Mouse (Mus musculus): ENCODE data around the gene Ccnt1. TPM values are rescaled to one million over a fixed set of nuclear protein-coding genes. Genes with fewer than 3 reads are reported as not detected.
"Not testable (repeated sequence)": the region's sequence is repeated elsewhere in the genome, so short reads cannot be mapped to it uniquely, and the experiment has no call there.

The Ccnt1 gene
- total RNA-seq, 2 experiments from 2014 or later, result 55.6 to 67.1 TPM

DNA sequence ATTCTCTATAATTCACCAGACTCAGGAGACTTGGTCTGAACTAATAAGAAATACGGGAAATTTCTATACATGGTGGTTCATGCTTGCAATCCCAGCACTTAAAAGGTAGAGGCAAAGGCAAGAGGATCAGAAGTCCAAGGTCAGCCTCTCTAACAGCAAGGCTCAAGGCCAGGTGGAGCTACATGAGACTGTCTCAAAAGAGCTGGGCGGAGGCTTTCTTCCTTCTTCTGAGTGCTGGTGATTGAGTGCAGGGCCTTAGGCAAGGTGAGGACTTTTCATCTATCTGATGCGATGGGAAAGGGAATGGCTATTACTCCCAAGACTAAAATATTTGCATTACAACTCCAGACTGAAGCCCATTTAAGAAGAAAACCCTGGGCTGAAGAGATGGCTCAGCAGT, 25.6 kb downstream of the Ccnt1 start:
- DNase-seq, result no peak

GRCm38 (mm10) chr15:98543341-98543740, 27.4 kb downstream of the Ccnt1 start:
- DNase-seq, result peak in 1 of 2 experiments; percentile 24

- DNase-seq, result no peak
Observed at GRCm38 (mm10) chr15:98541064-98541463, 29.7 kb downstream of the Ccnt1 start.

GRCm38 (mm10) chr15:98537923-98538322, 32.8 kb downstream of the Ccnt1 start:
- DNase-seq, result no peak

- DNase-seq, result no peak
Observed at GRCm38 (mm10) chr15:98536828-98537510, 33.8 kb downstream of the Ccnt1 start.

DNA sequence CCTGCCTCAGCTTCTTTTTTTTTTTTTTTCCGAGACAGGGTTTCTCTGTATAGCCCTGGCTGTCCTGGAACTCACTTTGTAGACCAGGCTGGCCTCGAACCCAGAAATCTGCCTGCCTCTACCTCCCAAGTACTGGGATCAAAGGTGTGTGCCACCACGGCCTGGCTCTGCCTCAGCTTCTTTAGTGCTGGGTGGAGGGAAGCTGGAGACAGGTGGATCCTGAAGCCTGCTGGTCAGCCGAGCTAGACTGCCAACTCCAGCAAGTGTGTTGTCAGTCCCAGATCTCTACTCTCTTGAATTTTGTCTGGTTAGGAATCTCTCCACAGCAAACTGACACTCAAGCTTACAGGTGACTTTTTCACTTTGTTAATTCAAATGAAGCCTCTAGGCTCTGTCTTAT, 34.8 kb downstream of the Ccnt1 start:
- DNase-seq, result no peak

DNA sequence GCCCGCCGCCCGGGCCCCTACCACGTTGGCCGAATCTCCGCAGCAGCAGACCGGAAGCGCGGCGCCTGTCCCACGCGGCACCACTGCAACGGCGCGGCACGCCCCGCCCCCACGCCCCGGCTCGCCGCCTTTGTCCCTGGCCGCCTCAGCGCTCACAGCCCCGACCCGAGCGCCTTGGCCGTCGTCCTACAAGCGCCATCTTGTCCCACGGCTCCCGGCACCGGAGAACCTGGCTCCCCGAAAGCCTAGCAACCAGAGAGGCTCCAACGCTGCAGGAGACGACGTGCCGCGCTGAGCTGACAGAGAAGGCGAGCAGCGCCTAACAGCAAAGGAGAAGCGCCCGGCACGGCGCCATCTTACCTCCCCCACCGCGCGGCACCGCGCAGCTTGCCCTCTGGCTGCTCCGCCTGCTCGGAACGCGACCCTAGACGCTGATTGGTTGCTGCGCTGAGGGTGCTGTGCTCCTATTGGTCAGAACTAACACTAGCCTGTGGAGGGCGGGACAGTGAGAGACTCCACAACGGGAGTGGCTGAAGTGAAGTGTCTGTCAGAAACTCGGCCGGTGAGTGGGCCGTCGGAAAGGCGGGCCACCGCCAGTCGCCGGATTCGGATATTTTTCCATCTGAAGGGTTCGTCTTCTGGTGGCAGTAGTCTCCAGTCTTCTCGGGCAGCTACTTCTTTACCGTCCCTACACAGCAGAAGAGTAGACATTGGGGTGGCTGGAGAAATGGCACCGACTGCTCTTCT, 36.7 kb downstream of the Ccnt1 start, which contains the start of gene Kansl2:
Gene Kansl2, minus strand, starts transcription at position 384 of the 747 bp plus-strand sequence.
- peak; percentile 97 to 98 for DNase-seq

- no peak for DNase-seq
Observed at GRCm38 (mm10) chr15:98533035-98533531, 37.6 kb downstream of the Ccnt1 start.

DNA sequence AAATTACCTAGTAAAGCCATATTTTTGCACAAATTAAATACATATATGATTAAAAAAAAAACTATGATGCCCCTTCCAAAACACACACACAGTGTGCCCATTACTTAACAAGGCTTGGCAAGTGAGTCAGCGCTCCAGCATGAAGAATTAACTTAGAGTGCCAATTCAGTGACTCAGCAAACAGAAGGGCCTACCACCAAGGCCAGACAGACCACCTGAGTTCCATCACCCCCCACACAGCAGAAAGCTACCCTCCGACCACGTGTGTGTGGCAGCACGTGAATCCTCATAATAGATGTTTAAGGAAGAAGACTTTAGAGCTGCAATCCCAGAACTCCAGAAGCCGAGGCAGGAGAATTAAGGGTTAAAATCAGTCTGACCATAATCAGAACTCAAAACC, 38.4 kb downstream of the Ccnt1 start:
- DNase-seq, result peak; percentile 66 to 72

- DNase-seq, result no peak
Observed at GRCm38 (mm10) chr15:98528066-98528563, 42.6 kb downstream of the Ccnt1 start.

DNA sequence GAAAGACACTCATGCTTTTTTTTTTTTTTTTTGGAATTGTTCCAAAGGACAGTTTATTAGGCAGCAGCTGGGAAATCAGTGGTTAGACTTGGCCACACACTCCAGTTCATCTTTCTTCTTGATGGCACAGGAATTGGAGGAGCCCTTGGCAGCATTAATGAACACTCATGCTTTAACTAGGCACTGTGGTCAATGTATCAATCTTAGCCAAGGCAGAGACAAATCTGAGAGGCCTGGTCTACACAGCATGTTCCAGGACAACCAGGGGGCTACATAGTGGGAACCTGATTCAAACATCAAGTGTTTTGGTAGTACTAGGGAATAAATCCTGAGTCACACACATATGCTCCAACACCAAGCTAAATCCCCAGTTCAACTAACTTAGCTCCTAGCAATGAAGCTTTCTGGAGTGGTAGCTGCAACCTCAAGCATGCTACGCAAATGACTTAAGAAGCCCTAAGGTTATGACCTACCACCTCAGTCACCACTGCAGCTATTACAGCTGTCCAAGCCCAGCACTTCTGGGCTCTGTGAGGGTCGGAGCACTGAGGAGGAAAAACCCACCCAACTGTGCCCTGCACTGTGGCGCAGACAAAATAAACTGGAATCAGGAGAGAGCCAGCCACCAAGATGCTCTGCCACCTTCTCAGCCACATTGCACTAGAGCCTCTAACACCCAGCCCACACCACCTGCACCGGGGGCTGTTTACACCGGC, 43.5 kb downstream of the Ccnt1 start:
- no peak for DNase-seq

GRCm38 (mm10) chr15:98526057-98526456, 44.7 kb downstream of the Ccnt1 start:
- DNase-seq, result no peak

DNA sequence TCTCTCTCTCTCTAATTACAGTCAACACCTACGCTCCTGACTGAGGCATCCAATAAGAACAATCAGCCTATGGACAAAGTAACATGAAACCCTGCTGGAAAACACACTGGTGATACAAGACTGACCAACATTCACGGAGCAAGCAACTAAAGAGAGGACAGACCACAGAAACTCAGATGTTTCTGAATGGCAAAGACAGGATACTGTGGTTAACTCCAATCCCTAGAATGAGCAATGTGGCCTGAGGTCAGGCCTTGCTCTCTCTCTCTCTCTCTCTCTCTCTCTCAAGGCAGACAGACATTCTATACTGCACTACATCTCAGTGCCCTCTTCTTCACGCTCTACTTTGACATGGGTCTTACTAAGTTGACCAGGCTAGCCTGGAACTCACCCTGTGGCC, 49.5 kb downstream of the Ccnt1 start:
- no peak for DNase-seq

DNA sequence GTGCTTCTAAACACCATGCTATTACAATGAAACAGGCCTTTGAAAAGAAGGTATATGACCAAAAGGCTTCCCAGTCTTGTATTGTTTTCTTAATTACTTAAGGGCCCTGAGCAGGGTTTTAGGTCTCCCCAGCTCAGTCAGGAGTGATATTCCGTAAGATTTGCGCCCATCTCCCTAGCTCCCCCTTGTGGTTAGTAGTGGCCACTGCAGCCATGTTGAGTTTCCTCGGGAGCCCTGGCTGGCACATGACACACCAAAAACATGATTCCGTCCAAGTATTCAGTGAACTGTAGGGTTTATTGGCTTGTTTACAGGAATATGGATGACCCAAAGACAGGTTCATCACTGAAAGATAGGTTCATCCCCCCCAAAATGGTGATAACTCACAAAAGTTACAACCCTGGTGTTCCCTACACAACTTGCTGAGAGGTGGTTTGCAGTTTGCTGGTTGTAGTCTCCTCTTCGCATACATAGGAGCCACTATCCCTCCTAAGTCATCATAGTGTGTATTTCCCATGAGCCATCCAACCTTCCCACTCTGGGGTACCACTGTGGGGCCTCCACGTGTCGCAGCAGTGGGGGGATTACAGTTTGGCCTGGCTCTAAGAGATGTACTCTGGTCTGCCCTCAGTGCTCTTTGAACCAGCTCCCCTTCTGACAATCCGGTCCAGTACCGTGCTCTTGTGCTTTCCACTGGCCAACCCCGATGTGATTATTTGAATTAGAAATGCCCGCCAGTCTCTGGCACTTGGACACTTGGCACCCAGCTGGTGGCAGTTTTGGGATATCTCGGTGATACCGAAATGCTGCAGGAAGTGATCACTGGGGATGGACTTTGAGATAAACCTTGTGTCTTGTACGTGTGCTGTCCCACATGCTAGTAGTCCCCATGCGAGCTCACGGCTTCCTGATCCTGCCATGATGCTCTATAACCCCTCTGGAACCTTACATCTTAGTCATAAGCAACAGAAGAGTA, 53.1 kb downstream of the Ccnt1 start:
- peak; percentile 65 to 75 for DNase-seq

- not testable (repeated sequence) for DNase-seq
Observed at GRCm38 (mm10) chr15:98514845-98515244, 55.9 kb downstream of the Ccnt1 start.

DNA sequence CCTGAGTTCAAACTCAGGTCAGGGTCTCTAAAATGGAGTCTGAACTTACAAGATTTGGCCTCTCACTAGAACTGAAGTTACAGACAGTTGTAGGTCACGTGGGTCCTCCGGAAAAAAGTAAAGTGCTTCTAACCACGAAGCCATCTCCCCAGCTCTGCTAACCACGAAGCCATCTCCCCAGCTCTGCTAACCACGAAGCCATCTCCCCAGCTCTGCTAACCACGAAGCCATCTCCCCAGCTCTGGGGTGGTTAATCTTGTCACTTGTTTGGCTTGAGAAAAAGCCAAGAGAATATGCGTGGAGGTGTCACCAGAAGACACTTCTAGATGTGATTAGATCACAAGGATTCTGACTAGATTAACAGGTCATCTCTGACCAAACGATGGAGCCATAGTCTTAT, 56.6 kb downstream of the Ccnt1 start:
- DNase-seq, result no peak

DNA sequence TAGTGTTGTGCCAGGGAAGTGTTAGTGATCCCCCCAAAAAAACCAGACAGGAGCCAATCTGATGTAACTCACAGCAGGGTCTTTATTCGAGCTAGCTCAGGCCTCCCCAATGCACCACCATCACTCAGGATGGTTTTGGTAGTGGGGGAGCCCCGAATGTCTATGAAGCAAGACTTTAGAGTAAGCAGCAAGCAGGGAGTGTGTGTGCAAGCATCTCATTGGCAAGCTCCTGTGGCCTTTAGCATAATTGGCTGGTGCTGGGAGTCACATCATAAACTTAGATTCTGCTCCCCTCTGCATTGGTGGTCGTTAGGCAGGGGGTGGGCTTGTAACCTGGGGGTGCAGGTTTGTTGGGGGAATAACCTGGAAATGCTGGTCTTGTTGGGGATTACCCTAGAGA, 57.0 kb downstream of the Ccnt1 start:
- not testable (repeated sequence) for DNase-seq

DNA sequence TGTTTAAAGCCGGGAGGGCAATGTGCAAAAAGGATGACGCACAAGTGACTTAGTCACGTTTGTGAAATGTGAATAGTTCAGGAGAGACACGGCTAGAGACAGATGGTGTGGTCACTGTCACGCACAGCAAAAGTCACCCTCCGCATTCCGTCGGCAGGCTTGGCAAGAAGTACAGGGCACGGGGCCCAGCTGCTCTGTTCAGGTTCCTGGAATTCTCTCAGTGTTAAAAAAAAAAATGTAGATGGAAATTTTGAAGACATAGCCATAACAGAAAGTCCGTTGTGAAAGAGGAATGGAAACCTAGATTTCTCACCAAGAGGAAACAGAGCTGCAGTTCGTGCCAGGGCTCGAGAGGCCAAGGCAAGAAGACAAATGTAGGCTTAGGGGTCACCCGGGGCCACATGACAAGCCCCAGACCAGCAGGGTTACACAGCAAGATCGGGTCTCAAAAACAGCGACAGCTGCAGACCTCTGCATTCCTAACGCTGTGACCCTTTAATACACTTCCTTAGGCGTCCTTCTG, 57.9 kb downstream of the Ccnt1 start:
- peak; percentile 67 to 70 for DNase-seq

DNA sequence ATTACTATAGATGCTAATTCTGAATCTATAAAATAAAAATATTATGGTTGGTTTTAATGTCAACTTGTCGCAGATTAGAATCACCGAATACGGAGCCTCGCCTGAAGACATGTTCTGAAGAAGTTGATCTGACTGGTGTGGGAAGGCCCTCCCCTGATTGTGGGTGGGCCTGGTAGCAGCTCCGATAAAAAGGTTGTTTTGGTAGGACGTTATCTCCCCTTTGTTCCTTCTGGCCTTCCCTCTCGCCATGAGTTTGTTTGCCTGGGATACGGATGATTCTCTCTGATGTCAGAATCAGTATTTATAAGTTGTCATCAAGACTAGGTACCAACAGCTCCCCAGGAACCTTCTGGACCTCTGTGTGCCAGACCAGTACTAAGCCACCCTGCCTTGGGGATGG, 58.5 kb downstream of the Ccnt1 start:
- no peak for DNase-seq

DNA sequence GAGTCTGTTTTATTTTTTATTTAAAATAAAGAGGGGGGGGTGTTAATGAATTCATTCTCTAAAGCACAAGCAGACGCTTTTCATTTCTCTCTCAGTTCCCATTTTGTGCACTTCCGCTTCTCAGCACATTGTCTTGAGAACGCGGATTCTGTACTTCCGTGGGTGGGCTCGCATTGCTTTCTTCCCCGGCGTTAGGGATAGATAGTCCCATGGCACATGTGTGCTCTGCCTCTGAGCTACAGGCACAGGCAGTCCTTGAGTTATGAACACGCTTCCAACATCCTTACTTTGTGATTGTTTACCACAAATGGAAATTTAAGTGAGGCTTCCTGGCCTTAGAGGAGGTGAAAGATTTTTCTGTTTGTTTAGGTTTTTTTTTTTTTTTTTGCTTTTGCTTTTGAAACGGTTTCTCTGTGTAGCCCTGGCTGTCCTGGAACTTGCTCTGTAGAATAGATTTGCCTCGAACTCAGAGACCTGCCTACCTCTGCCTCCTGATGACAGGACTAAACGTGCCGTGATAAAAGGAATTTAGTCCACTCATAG, 59.3 kb downstream of the Ccnt1 start:
- DNase-seq, result peak in 1 of 2 experiments; percentile 23
